15 mouse cellular contexts compared by ENCODE assay signal in the genomic region with DNA sequence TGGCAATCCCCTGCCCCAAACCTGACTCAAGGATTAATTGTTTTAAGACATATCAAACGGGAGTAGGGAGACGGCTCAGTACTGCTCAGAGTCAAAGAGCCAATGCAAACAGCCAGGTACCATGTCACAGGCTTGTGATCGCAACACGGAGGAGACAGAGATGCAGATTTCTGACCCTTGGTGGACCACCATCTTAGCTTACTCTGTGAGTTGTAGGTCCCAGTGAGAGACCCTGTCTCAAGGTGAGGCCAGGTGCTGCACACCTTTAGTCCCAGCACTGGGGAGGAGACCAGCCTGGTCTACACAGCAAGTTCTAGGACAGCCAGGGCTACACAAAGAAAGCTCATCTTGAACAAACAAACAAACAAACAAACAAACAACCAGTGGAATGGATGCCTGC. TPM values are rescaled to one million over a fixed set of nuclear protein-coding genes. Genes with fewer than 3 reads are reported as not detected.
DNase-seq lines count a peak whose midpoint lies in the region; ATAC-seq and TF ChIP-seq lines count a peak whose summit lies in the region.
"Had no signal": no experiment of that assay in that cellular context is flagged by ENCODE, and none has a peak within 500 bp of the region (broad histone marks: within the 10 kb centered on the region; RNA-seq: fewer than 3 reads in every experiment).

No protein-coding gene starts in this region.

- no peak overlapping the region for H3K9ac ChIP-seq in heart, embryonic 14.5 days (ENCODE audit: low read length)
- no peak overlapping the region for H3K9ac ChIP-seq in lung, embryonic 15.5 days
- no peak overlapping the region for H3K9ac ChIP-seq in stomach, postnatal 0 days (ENCODE audit: low read length)
- H3K9ac ChIP-seq in midbrain, embryonic 16.5 days (ENCODE audit: low read depth, low read length) = no peak overlapping the region
- H3K9ac ChIP-seq: midbrain, embryonic 15.5 days; neural tube, embryonic 13.5 days had no signal

- no peak overlapping the region for H3K4me2 ChIP-seq in heart, embryonic 14.5 days (ENCODE audit: low read length)
- no peak overlapping the region for H3K4me2 ChIP-seq in lung, embryonic 15.5 days
- H3K4me2 ChIP-seq in stomach, postnatal 0 days (replicated peaks; ENCODE audit: low read depth) = no peak overlapping the region
- H3K4me2 ChIP-seq in midbrain, embryonic 16.5 days (ENCODE audit: low read length) = no peak overlapping the region
- H3K4me2 ChIP-seq: midbrain, embryonic 15.5 days; neural tube, embryonic 13.5 days had no signal

- WGBS in heart, embryonic 14.5 days = 85% methylated on average over 4 of the region's 4 CpGs
- WGBS in lung, embryonic 15.5 days = 72% methylated on average over 4 of the region's 4 CpGs
- WGBS in stomach, postnatal 0 days = 63% methylated on average over 4 of the region's 4 CpGs
- WGBS in midbrain, embryonic 16.5 days = 86% methylated on average over 4 of the region's 4 CpGs

- no peaks in the 10 kb centered on the region for H3K27me3 ChIP-seq in heart, embryonic 14.5 days (ENCODE audit: control insufficient read depth, insufficient read depth, low read length)
- H3K27me3 ChIP-seq in lung, embryonic 15.5 days = no peaks in the 10 kb centered on the region; the same call in 1 of the 2 replicates
- no peaks in the 10 kb centered on the region for H3K27me3 ChIP-seq in stomach, postnatal 0 days (ENCODE audit: control insufficient read depth, insufficient read depth, low read length)
- no peaks in the 10 kb centered on the region for H3K27me3 ChIP-seq in midbrain, embryonic 16.5 days (ENCODE audit: control insufficient read depth, insufficient read depth, low read depth, low read length)
- H3K27me3 ChIP-seq: midbrain, embryonic 15.5 days; neural tube, embryonic 13.5 days had no signal

- H3K36me3 ChIP-seq in heart, embryonic 14.5 days (ENCODE audit: control insufficient read depth, insufficient read depth, low read length) = no peaks in the 10 kb centered on the region
- no peaks in the 10 kb centered on the region for H3K36me3 ChIP-seq in lung, embryonic 15.5 days
- H3K36me3 ChIP-seq in stomach, postnatal 0 days (ENCODE audit: control insufficient read depth, insufficient read depth, low read length) = no peaks in the 10 kb centered on the region
- H3K36me3 ChIP-seq in midbrain, embryonic 16.5 days (ENCODE audit: control insufficient read depth, insufficient read depth, low read length) = no peaks in the 10 kb centered on the region
- H3K36me3 ChIP-seq: midbrain, embryonic 15.5 days; neural tube, embryonic 13.5 days had no signal

- no peaks in the 10 kb centered on the region for H3K9me3 ChIP-seq in heart, embryonic 14.5 days (ENCODE audit: control insufficient read depth, low read length)
- no peaks in the 10 kb centered on the region for H3K9me3 ChIP-seq in lung, embryonic 15.5 days
- H3K9me3 ChIP-seq in stomach, postnatal 0 days (ENCODE audit: control insufficient read depth, low read length) = no peaks in the 10 kb centered on the region
- no peaks in the 10 kb centered on the region for H3K9me3 ChIP-seq in midbrain, embryonic 16.5 days (replicated peaks; ENCODE audit: control insufficient read depth, low read length, poor library complexity, severe bottlenecking)
- H3K9me3 ChIP-seq: midbrain, embryonic 15.5 days; neural tube, embryonic 13.5 days had no signal

- H3K27ac ChIP-seq in heart, embryonic 14.5 days (replicated peaks in 1 of 2; ENCODE audit: control insufficient read depth in 1 of 2, insufficient read depth in 1 of 2, low read depth in 2 of 2, low read length in 2 of 2) = peak overlapping the region; percentile 87 to 91
- peak overlapping the region; percentile 93 for H3K27ac ChIP-seq in lung, embryonic 15.5 days
- peak overlapping the region; percentile 90 for H3K27ac ChIP-seq in stomach, postnatal 0 days (replicated peaks)
- no peak overlapping the region for H3K27ac ChIP-seq in midbrain, embryonic 16.5 days (ENCODE audit: low read length)
- H3K27ac ChIP-seq: macrophage; midbrain, embryonic 15.5 days; neural tube, embryonic 13.5 days had no signal

- TF ChIP-seq EP300 in stomach, postnatal 0 days (optimal IDR thresholded peaks at IDR 0.05) = no peak

- no peak for ATAC-seq in heart, embryonic 14.5 days (ENCODE audit: insufficient number of reproducible peaks, insufficient read depth, low FRiP score, low read depth)
- ATAC-seq in lung, embryonic 15.5 days (ENCODE audit: borderline replicate concordance, extremely low read depth, low FRiP score, low TSS enrichment) = no peak
- ATAC-seq in stomach, postnatal 0 days (ENCODE audit: low FRiP score, low TSS enrichment) = no peak
- no peak for ATAC-seq in midbrain, embryonic 16.5 days
- ATAC-seq: midbrain, embryonic 15.5 days had no signal

- H3K4me3 ChIP-seq in heart, embryonic 14.5 days (ENCODE audit: control insufficient read depth in 1 of 2, insufficient read depth in 1 of 2, low read depth in 1 of 2, low read length in 2 of 2) = no peak overlapping the region
- no peak overlapping the region for H3K4me3 ChIP-seq in lung, embryonic 15.5 days
- H3K4me3 ChIP-seq in stomach, postnatal 0 days (ENCODE audit: low read depth, low read length) = no peak overlapping the region
- H3K4me3 ChIP-seq in midbrain, embryonic 16.5 days (ENCODE audit: low read depth, low read length) = no peak overlapping the region
- H3K4me3 ChIP-seq: midbrain, embryonic 15.5 days; neural tube, embryonic 13.5 days had no signal

- DNase-seq in heart, adult 9 months (ENCODE audit: low spot score in 2 of 2) = no peak
- no peak for DNase-seq in lung, postnatal 25 days (ENCODE audit: low spot score)
- DNase-seq in heart, postnatal 4 days = peak; percentile 12
- no peak for DNase-seq in stomach, postnatal 0 days (ENCODE audit: low spot score)
- DNase-seq: cerebellum, adult 9-10 months; embryo, embryonic 11 days; spleen, adult 18-20 months; thymus, postnatal 25 days had no signal

- no peak for TF ChIP-seq CTCF in stomach, postnatal 0 days (IDR thresholded peaks at IDR 0.05; ENCODE audit: low read depth)

- peaks cover 32 to 37% of the 10 kb centered on the region in 2 experiments for H3K4me1 ChIP-seq in heart, embryonic 14.5 days (ENCODE audit: control insufficient read depth in 2 of 2, insufficient read depth in 2 of 2, low read length in 2 of 2)
- H3K4me1 ChIP-seq in lung, embryonic 15.5 days = peaks cover 36% of the 10 kb centered on the region
- peaks cover 2% of the 10 kb centered on the region; the same call in 1 of the 2 replicates for H3K4me1 ChIP-seq in stomach, postnatal 0 days (replicated peaks; ENCODE audit: control insufficient read depth, insufficient read depth)
- H3K4me1 ChIP-seq in midbrain, embryonic 16.5 days (ENCODE audit: control insufficient read depth, insufficient read depth, low read length) = 0 out of 2 replicates have a peak, but pooled peaks cover 2% of the 10 kb centered on the region

RNA-seq across cellular contexts. Expression of gene Rem1, which starts 10.6 kb away (rescaled TPM):
- polyA plus RNA-seq in heart, embryonic 14.5 days (2014; fragmentation: Nextera tagmentation; extraction: Ambion mirVana) = 13.0 and 13.2 TPM in 2 replicates
- polyA plus RNA-seq in lung, embryonic 15.5 days (2015; fragmentation: Nextera tagmentation; extraction: Ambion mirVana) = 8.0 and 8.5 TPM in 2 replicates
- 10 to 100 TPM; 13.5 to 13.9 TPM for total RNA-seq in heart, postnatal 4 days (2021)
- 17.2 and 19.7 TPM in 2 replicates for polyA plus RNA-seq in stomach, postnatal 0 days (2015; fragmentation: Nextera tagmentation; extraction: Ambion mirVana)
- polyA plus RNA-seq in midbrain, embryonic 16.5 days (2015; fragmentation: Nextera tagmentation; extraction: Ambion mirVana) = 0.45 and 0.89 TPM in 2 replicates
- polyA plus RNA-seq: macrophage had no signal

RNA-seq across cellular contexts. Expression of gene Defb25, which starts 14.5 kb away (rescaled TPM):
- 0.94 and 0.95 TPM in 2 replicates for polyA plus RNA-seq in heart, embryonic 14.5 days (2014; fragmentation: Nextera tagmentation; extraction: Ambion mirVana)
- 1.7 TPM in 1 of 2 replicates, not detected in the other for polyA plus RNA-seq in lung, embryonic 15.5 days (2015; fragmentation: Nextera tagmentation; extraction: Ambion mirVana)
- not detected for total RNA-seq in heart, postnatal 4 days (2021)
- 0.73 and 1.7 TPM in 2 replicates for polyA plus RNA-seq in stomach, postnatal 0 days (2015; fragmentation: Nextera tagmentation; extraction: Ambion mirVana)
- not detected in 2 replicates for polyA plus RNA-seq in midbrain, embryonic 16.5 days (2015; fragmentation: Nextera tagmentation; extraction: Ambion mirVana)
- total RNA-seq: left cerebral cortex, postnatal 4 days had no signal
- polyA plus RNA-seq: macrophage; midbrain, embryonic 15.5 days; neural tube, embryonic 13.5 days had no signal

RNA-seq across cellular contexts. Expression of gene H13, which starts 31.9 kb away (rescaled TPM):
- polyA plus RNA-seq in heart, embryonic 14.5 days (2014; fragmentation: Nextera tagmentation; extraction: Ambion mirVana) = 70.6 and 74.6 TPM in 2 replicates
- polyA plus RNA-seq in lung, embryonic 15.5 days (2015; fragmentation: Nextera tagmentation; extraction: Ambion mirVana) = 97.7 and 104 TPM in 2 replicates
- 10 to 100 TPM; 54.1 to 54.2 TPM for total RNA-seq in heart, postnatal 4 days (2021)
- polyA plus RNA-seq in stomach, postnatal 0 days (2015; fragmentation: Nextera tagmentation; extraction: Ambion mirVana) = 110 and 121 TPM in 2 replicates
- polyA plus RNA-seq in midbrain, embryonic 16.5 days (2015; fragmentation: Nextera tagmentation; extraction: Ambion mirVana) = 181 and 187 TPM in 2 replicates

RNA-seq across cellular contexts. Expression of gene Defb36, which starts 33.3 kb away (rescaled TPM):
- not detected in 2 replicates for polyA plus RNA-seq in heart, embryonic 14.5 days (2014; fragmentation: Nextera tagmentation; extraction: Ambion mirVana)
- not detected in 2 replicates for polyA plus RNA-seq in lung, embryonic 15.5 days (2015; fragmentation: Nextera tagmentation; extraction: Ambion mirVana)
- not detected for total RNA-seq in heart, postnatal 4 days (2021)
- polyA plus RNA-seq in stomach, postnatal 0 days (2015; fragmentation: Nextera tagmentation; extraction: Ambion mirVana) = 0.23 TPM in 1 of 2 replicates, not detected in the other
- polyA plus RNA-seq in midbrain, embryonic 16.5 days (2015; fragmentation: Nextera tagmentation; extraction: Ambion mirVana) = not detected in 2 replicates
- total RNA-seq: left cerebral cortex, postnatal 4 days had no signal
- polyA plus RNA-seq: macrophage; midbrain, embryonic 15.5 days; neural tube, embryonic 13.5 days had no signal

RNA-seq across cellular contexts. Expression of gene Defb45, which starts 38.2 kb away (rescaled TPM):
- polyA plus RNA-seq in heart, embryonic 14.5 days (2014; fragmentation: Nextera tagmentation; extraction: Ambion mirVana) = not detected in 2 replicates
- not detected in 2 replicates for polyA plus RNA-seq in lung, embryonic 15.5 days (2015; fragmentation: Nextera tagmentation; extraction: Ambion mirVana)
- not detected for total RNA-seq in heart, postnatal 4 days (2021)
- not detected in 2 replicates for polyA plus RNA-seq in stomach, postnatal 0 days (2015; fragmentation: Nextera tagmentation; extraction: Ambion mirVana)
- polyA plus RNA-seq in midbrain, embryonic 16.5 days (2015; fragmentation: Nextera tagmentation; extraction: Ambion mirVana) = not detected in 2 replicates
- total RNA-seq: left cerebral cortex, postnatal 4 days had no signal
- polyA plus RNA-seq: macrophage; midbrain, embryonic 15.5 days; neural tube, embryonic 13.5 days had no signal
